Mouse (Mus musculus): Measurements from ENCODE around the gene Pgpep1l.

Gene Pgpep1l

GRCm38 (mm10) chr7:68262612-68263200 lies 1.3 kb downstream of the Pgpep1l start:
- no peak for DNase-seq (ENCODE audit: inconsistent ontology term)

GRCm38 (mm10) chr7:68259523-68260081 lies 4.4 kb downstream of the Pgpep1l start:
- no peak for DNase-seq (ENCODE audit: inconsistent ontology term)

GRCm38 (mm10) chr7:68258326-68259150 lies 5.5 kb downstream of the Pgpep1l start:
- DNase-seq (ENCODE audit: inconsistent ontology term): no peak

- DNase-seq (ENCODE audit: inconsistent ontology term): no peak
Observed at GRCm38 (mm10) chr7:68257767-68258166, 6.3 kb downstream of the Pgpep1l start.

GRCm38 (mm10) chr7:68250902-68251301 lies 13.1 kb downstream of the Pgpep1l start:
- no peak for DNase-seq (ENCODE audit: inconsistent ontology term)

- no peak for DNase-seq (ENCODE audit: inconsistent ontology term)
Observed at GRCm38 (mm10) chr7:68250411-68250810, 13.6 kb downstream of the Pgpep1l start.

- DNase-seq (ENCODE audit: inconsistent ontology term): no peak
Observed at GRCm38 (mm10) chr7:68246249-68246648, 17.8 kb downstream of the Pgpep1l start.

- DNase-seq (ENCODE audit: inconsistent ontology term): no peak
Observed at GRCm38 (mm10) chr7:68245681-68246080, 18.4 kb downstream of the Pgpep1l start.

- DNase-seq (ENCODE audit: inconsistent ontology term): no peak
Observed at GRCm38 (mm10) chr7:68241205-68241604, 22.8 kb downstream of the Pgpep1l start.

- DNase-seq (ENCODE audit: inconsistent ontology term): no peak
Observed at GRCm38 (mm10) chr7:68239220-68239827, 24.7 kb downstream of the Pgpep1l start.

GRCm38 (mm10) chr7:68236817-68237216 lies 27.2 kb downstream of the Pgpep1l start:
- no peak for DNase-seq (ENCODE audit: inconsistent ontology term)

- peak; percentile 58 for DNase-seq (ENCODE audit: inconsistent ontology term)
Observed at GRCm38 (mm10) chr7:68233619-68234223, 30.3 kb downstream of the Pgpep1l start.

- no peak for DNase-seq (ENCODE audit: inconsistent ontology term)
Observed at GRCm38 (mm10) chr7:68232521-68232920, 31.5 kb downstream of the Pgpep1l start.

- DNase-seq (ENCODE audit: inconsistent ontology term): no peak
Observed at GRCm38 (mm10) chr7:68230831-68231230, 33.2 kb downstream of the Pgpep1l start.

GRCm38 (mm10) chr7:68228491-68228890 lies 35.5 kb downstream of the Pgpep1l start:
- DNase-seq (ENCODE audit: inconsistent ontology term): no peak

GRCm38 (mm10) chr7:68227621-68228020 lies 36.4 kb downstream of the Pgpep1l start:
- DNase-seq (ENCODE audit: inconsistent ontology term): no peak

GRCm38 (mm10) chr7:68227021-68227420 lies 37.0 kb downstream of the Pgpep1l start:
- DNase-seq (ENCODE audit: inconsistent ontology term): no peak

- no peak for DNase-seq (ENCODE audit: inconsistent ontology term)
Observed at GRCm38 (mm10) chr7:68225427-68226054, 38.5 kb downstream of the Pgpep1l start.

- DNase-seq (ENCODE audit: inconsistent ontology term): no peak
Observed at GRCm38 (mm10) chr7:68224006-68224405, 40.0 kb downstream of the Pgpep1l start.

- peak; percentile 22 for DNase-seq (ENCODE audit: inconsistent ontology term)
Observed at GRCm38 (mm10) chr7:68223356-68223808, 40.7 kb downstream of the Pgpep1l start.

GRCm38 (mm10) chr7:68221677-68222230 lies 42.3 kb downstream of the Pgpep1l start:
- DNase-seq (ENCODE audit: inconsistent ontology term): no peak

Measured in Muller cell, postnatal 12 days (primary cell).